Mouse (Mus musculus): ENCODE measurements around the gene Lman1l.

The Lman1l gene

GRCm38 (mm10) chr9:57644944-57645893 lies 24.6 kb upstream of the Lman1l start:
- peak; percentile 91 for DNase-seq

GRCm38 (mm10) chr9:57644442-57644943 lies 23.9 kb upstream of the Lman1l start:
- DNase-seq: no peak

- DNase-seq: no peak
Measured at GRCm38 (mm10) chr9:57643856-57644180, 23.2 kb upstream of the Lman1l start.

- DNase-seq: no peak
Measured at GRCm38 (mm10) chr9:57643169-57643855, 22.7 kb upstream of the Lman1l start.

GRCm38 (mm10) chr9:57641775-57642550 lies 21.4 kb upstream of the Lman1l start:
- no peak for DNase-seq

- DNase-seq: no peak
Measured at GRCm38 (mm10) chr9:57641022-57641421, 20.4 kb upstream of the Lman1l start.

- DNase-seq: no peak
Measured at GRCm38 (mm10) chr9:57640384-57640783, 19.8 kb upstream of the Lman1l start.

- no peak for DNase-seq
Measured at GRCm38 (mm10) chr9:57639661-57640328, 19.2 kb upstream of the Lman1l start.

GRCm38 (mm10) chr9:57638651-57639459 lies 18.3 kb upstream of the Lman1l start:
- DNase-seq: no peak

GRCm38 (mm10) chr9:57637741-57638322 lies 17.3 kb upstream of the Lman1l start:
- peak; percentile 44 for DNase-seq

- DNase-seq: no peak
Measured at GRCm38 (mm10) chr9:57637272-57637671, 16.7 kb upstream of the Lman1l start.

- DNase-seq: no peak
Measured at GRCm38 (mm10) chr9:57633481-57634024, 13.0 kb upstream of the Lman1l start.

GRCm38 (mm10) chr9:57629118-57629874 lies 8.7 kb upstream of the Lman1l start:
- DNase-seq: peak; percentile 72

- DNase-seq: peak; percentile 36
Measured at GRCm38 (mm10) chr9:57628717-57629116, 8.1 kb upstream of the Lman1l start.

- no peak for DNase-seq
Measured at GRCm38 (mm10) chr9:57627892-57628291, 7.3 kb upstream of the Lman1l start.

- no peak for DNase-seq
Measured at GRCm38 (mm10) chr9:57627191-57627590, 6.6 kb upstream of the Lman1l start.

GRCm38 (mm10) chr9:57625674-57626500 lies 5.3 kb upstream of the Lman1l start:
- DNase-seq: peak; percentile 58

- DNase-seq: no peak
Measured at GRCm38 (mm10) chr9:57624295-57624694, 3.7 kb upstream of the Lman1l start.

GRCm38 (mm10) chr9:57618854-57619253 lies 1.7 kb downstream of the Lman1l start:
- DNase-seq: no peak
